Mouse (Mus musculus) forebrain, embryonic 12.5 days (tissue): ENCODE measurements at regions not wholly inside any gene's neighbourhood (a gene's known extent, or its start where the extent isn't known, plus 50 kb on each side); places are given as distances from the start of the nearest gene placed in this dataset. TPM values are rescaled to one million over a fixed set of nuclear protein-coding genes. Genes with fewer than 3 reads are reported as not detected.

Source experiments
- ATAC-seq: fragments of 200-750 bp; cut with Nextera tagmentation; 2 replicates; pipeline ENCODE4 v1.8.0; 2017; ENCODE audit warnings: moderate TSS enrichment; ENCODE audit not compliant: low FRiP score
- H3K27ac ChIP-seq: fragments of 300-500 bp; sonication (generic); 2 replicates; pipeline ENCODE4 v1.5.1; 2016; ENCODE audit warnings: mild to moderate bottlenecking
- H3K27me3 ChIP-seq: fragments of 300-500 bp; sonication (generic); 2 replicates; pipeline ENCODE4 v1.6.1; 2016; ENCODE audit warnings: mild to moderate bottlenecking
- H3K36me3 ChIP-seq: fragments of 300-500 bp; sonication (generic); replicated peaks from 2 replicates; pipeline ENCODE4 v1.6.1; 2016; ENCODE audit warnings: mild to moderate bottlenecking
- H3K4me1 ChIP-seq: fragments of 300-500 bp; sonication (generic); 2 replicates; pipeline ENCODE4 v1.6.1; 2016
- H3K4me2 ChIP-seq: fragments of 300-500 bp; sonication (generic); 2 replicates; pipeline ENCODE4 v1.6.1; 2016; ENCODE audit warnings: mild to moderate bottlenecking, moderate library complexity
- H3K4me3 ChIP-seq: fragments of 300-500 bp; sonication (generic); replicated peaks from 2 replicates; pipeline ENCODE4 v1.5.1; 2016; ENCODE audit warnings: mild to moderate bottlenecking
- H3K9ac ChIP-seq: fragments of 300-500 bp; sonication (generic); 2 replicates; pipeline ENCODE4 v1.6.1; 2016; ENCODE audit warnings: mild to moderate bottlenecking
- H3K9me3 ChIP-seq: fragments of 300-500 bp; sonication (generic); 2 replicates; pipeline ENCODE4 v1.6.1; 2016
- WGBS: fragments of 180-500 bp; shearing (Covaris S2); methylation state at CpG from one replicate; pipeline ENCODE4 v1.1.7; 2016; 5-methylcytosine and 5-hydroxymethylcytosine counted together
- microRNA-seq: library from miRNA; unstranded; fragments of <30 nt; microRNA quantifications from one replicate; pipeline ENCODE4, GENCODE M21; 2017

GRCm38 (mm10) chr12:37050596-37050995 is 57.7 kb upstream of the Meox2 start:
- Histone ChIP-seq H3K4me3 (no peak overlapping the region), H3K27me3 (no peaks in the 10 kb centered on the region), H3K27ac (no peak overlapping the region), H3K9ac (no peak overlapping the region), H3K9me3 (no peaks in the 10 kb centered on the region), H3K4me2 (no peak overlapping the region), H3K4me1 (no peaks in the 10 kb centered on the region), H3K36me3 (no peaks in the 10 kb centered on the region)
- 64% methylated on average over 1 of the region's 1 CpGs for WGBS
- no peak for ATAC-seq

- WGBS: 74% methylated on average over 3 of the region's 3 CpGs
Observed at GRCm38 (mm10) chr12:37057411-37057810, 50.9 kb upstream of the Meox2 start.

More at GRCm38 (mm10) chr12:37057411-37057810, 50.9 kb upstream of the Meox2 start:
- no peak overlapping the region for H3K4me3 ChIP-seq
- H3K4me1 ChIP-seq: 0 out of 2 replicates have a peak, but pooled peaks cover 2% of the 10 kb centered on the region
- no peaks in the 10 kb centered on the region for H3K27me3 ChIP-seq
- H3K9ac ChIP-seq: no peak overlapping the region
- H3K36me3 ChIP-seq: no peaks in the 10 kb centered on the region
- no peak overlapping the region for H3K27ac ChIP-seq
- ATAC-seq: no peak
- H3K9me3 ChIP-seq: no peaks in the 10 kb centered on the region
- H3K4me2 ChIP-seq: no peak overlapping the region

Small RNA genes in the stretch of these regions (microRNA-seq; reads per million reads assigned to microRNA genes)
- gene Gm44326: not detected
- gene Mir5099: 198 reads per million, percentile 59 among the genes with 10 or more reads in this experiment
